Mouse (Mus musculus) heart, postnatal 25 days (tissue): Measurements from ENCODE around the gene Ecsit. TPM values are rescaled to one million over a fixed set of nuclear protein-coding genes. Genes with fewer than 3 reads are reported as not detected.

Experiments
- microRNA-seq: library from miRNA; unstranded; fragments of <30 nt; microRNA quantifications from one replicate; pipeline ENCODE4 v1.2.0, GENCODE M21; 2022
- total RNA-seq, 2 experiments: library from RNA; stranded (reverse); gene quantifications; 2 replicates each; pipeline ENCODE4 v1.2.3; 2021

The Ecsit gene
- total RNA-seq, 2 experiments from 2014 or later: 103 TPM

Small RNA genes lying within 50 kb of the gene (microRNA-seq; reads per million reads assigned to microRNA genes)
- not detected for gene Mir7084

Other genes starting within 250 kb of the Ecsit start
- not detected for gene Angptl8, start 249.9 kb downstream of the Ecsit start, total RNA-seq
- 10 to 100 TPM; 34.9 to 36.9 TPM for gene Dock6, start 232.8 kb downstream of the Ecsit start, total RNA-seq
- 10 to 100 TPM in 1 of 2 experiments, 1 to 10 TPM in 1; 9.2 to 12.1 TPM for gene Rab3d, start 167.2 kb downstream of the Ecsit start, total RNA-seq
- 1 to 10 TPM; 1.8 to 2.8 TPM for gene Ccdc159, start 158.0 kb downstream of the Ecsit start, total RNA-seq
- 10 to 100 TPM; 39.4 to 46.2 TPM for gene Tmem205, start 157.9 kb downstream of the Ecsit start, total RNA-seq
- 1 to 10 TPM; 1.5 to 2.0 TPM for gene Plppr2, start 148.4 kb downstream of the Ecsit start, total RNA-seq
- 1 to 10 TPM; 5.8 to 7.4 TPM for gene Swsap1, start 129.7 kb downstream of the Ecsit start, total RNA-seq
- gene Epor, start 121.9 kb downstream of the Ecsit start, total RNA-seq: 1 to 10 TPM in 1 of 2 experiments, under 1 TPM in 1; 0.83 to 1.6 TPM
- gene Rgl3, start 96.0 kb downstream of the Ecsit start, total RNA-seq: 1 to 10 TPM; 2.0 to 3.2 TPM
- not detected for gene Ccdc151, start 82.8 kb downstream of the Ecsit start, total RNA-seq
- gene Prkcsh, start 82.6 kb downstream of the Ecsit start, total RNA-seq: 10 to 100 TPM; 63.0 to 71.8 TPM
- gene Elavl3, start 33.4 kb downstream of the Ecsit start, total RNA-seq: under 1 TPM; 0.21 to 0.50 TPM
- not detected for gene Gm49318, start 14.2 kb downstream of the Ecsit start, total RNA-seq
- gene Zfp653, start 14.1 kb downstream of the Ecsit start, total RNA-seq: 1 to 10 TPM; 4.0 to 4.3 TPM
- gene Cnn1, start 13.8 kb upstream of the Ecsit start, total RNA-seq: 10 to 100 TPM in 1 of 2 experiments, 1 to 10 TPM in 1; 7.6 to 10.4 TPM
- gene Elof1, start 31.7 kb upstream of the Ecsit start, total RNA-seq: 10 to 100 TPM; 36.8 to 39.8 TPM
- gene Acp5, start 50.3 kb upstream of the Ecsit start, total RNA-seq: 1 to 10 TPM; 1.6 to 3.5 TPM
- gene Pigyl, start 71.4 kb upstream of the Ecsit start, total RNA-seq: 10 to 100 TPM; 50.3 to 52.6 TPM
- gene Zfp872, start 102.7 kb upstream of the Ecsit start, total RNA-seq: under 1 TPM; 0.16 to 0.31 TPM
- gene Zfp809, start 140.3 kb upstream of the Ecsit start, total RNA-seq: 10 to 100 TPM; 29.4 to 30.7 TPM
- under 1 TPM; 0.26 to 0.31 TPM for gene Zfp599, start 174.5 kb upstream of the Ecsit start, total RNA-seq
- 1 to 10 TPM; 4.4 to 6.3 TPM for gene Zfp810, start 222.2 kb upstream of the Ecsit start, total RNA-seq